Mouse (Mus musculus) left cerebral cortex, adult 9 months (tissue): ENCODE results near the gene Gm10322.

Experiments used
- DNase-seq, 2 experiments: peaks; one replicate each; pipeline ENCODE4 v3.0.0; 2022; ENCODE audit warnings: low spot score in 2 of 2

Gene Gm10322

DNA sequence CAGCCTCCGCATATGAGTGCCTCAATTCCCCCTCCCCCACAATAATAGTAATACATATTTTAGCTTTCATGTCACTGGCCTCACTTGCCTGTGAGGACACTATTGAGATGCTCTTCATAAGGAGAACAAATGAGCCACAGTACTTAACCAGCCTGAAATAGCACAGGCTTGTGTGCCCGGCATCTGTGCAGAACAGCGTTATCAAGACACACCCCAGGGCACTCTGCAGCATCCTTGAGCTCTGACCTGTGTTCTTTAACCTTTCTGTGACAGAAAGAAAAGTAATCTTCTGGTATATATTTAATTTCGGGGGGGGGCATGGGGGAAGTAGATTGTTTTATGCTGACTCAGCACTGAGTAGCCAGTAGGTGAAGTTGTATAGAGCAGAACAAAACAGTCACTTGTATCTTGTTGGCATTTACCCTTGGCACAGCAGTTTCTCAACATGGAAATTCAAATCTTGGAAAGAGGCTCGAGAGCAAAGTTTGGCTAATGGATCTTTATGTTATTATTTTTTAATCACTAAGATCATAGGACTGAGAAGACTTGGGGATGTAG, 31.0 kb downstream of the Gm10322 start:
- DNase-seq, result no peak

DNA sequence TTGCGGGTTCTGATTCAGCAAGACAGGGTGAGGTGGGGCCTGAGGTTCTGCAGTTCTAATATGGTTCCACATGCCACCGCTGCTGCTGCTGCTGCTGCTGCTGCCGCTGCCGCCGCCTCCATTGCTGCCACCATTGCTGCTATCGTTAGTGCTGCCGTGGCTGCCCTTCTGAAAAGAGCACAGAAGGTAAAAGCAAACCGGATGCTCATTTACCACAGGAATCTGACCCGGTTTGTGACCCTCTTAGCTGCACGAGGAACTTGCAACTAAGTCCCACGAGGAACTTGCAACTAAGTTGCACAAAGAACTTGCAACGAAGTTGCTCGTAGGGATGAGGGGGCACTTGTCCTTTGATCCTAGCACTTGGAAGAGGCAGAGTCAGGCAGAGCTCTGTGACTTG, 40.9 kb downstream of the Gm10322 start:
- DNase-seq, result no peak

GRCm38 (mm10) chr10:59664765-59665164, 48.9 kb downstream of the Gm10322 start:
- no peak for DNase-seq

- DNase-seq, result peak in 1 of 2 experiments; percentile 12
Observed at GRCm38 (mm10) chr10:59665503-59666291, 49.8 kb downstream of the Gm10322 start.
